Mouse (Mus musculus): Measurements from ENCODE around the gene Ifi35.

DNA sequence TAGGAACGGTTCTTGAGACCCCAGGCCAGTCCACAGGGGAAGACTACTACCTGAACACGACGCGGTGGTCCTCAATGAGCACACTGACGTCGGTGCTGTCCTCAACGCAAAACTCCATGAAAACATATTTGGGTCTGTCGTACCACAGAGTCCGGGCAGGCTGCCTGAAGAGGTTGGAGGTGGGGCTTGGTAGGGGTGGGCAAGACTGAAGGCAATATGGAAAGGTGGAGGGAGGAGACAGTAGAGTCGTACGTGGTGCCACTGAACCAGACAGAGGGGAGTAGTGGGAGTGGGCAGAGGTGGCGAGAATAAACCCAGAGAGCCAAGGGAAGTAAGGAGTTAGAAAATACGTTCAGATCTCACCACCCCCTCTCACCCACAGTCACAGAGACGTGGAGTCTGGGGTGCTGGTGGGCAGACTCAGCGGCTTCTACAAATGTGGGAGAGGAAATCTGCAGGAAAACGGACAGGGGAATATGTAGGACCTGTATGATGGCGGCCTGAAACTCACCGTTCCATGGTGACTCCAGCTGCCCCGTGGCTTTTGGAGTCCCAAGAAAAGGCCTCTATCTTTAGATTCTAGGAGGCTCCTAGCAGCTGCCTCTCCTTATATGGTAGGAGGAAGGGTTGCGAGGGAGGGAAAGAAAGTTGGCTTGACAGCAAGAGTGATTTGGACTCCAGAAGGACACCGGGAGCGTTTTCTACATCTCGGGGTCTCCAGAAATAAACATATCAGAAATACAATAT, 23.9 kb upstream of the Ifi35 start, which contains the start of gene Gm27029:
- TF ChIP-seq CTCF (IDR thresholded peaks at IDR 0.05; ENCODE audit: borderline replicate concordance, insufficient read depth, low read depth, low read length) (no peak), POLR2A (IDR thresholded peaks at IDR 0.05; ENCODE audit: borderline replicate concordance, insufficient read depth, low read length) (no peak)

Measured in cerebellum, adult 2 months (tissue).